Comparison of ENCODE assay signal across 21 mouse cellular contexts in the genomic region with DNA sequence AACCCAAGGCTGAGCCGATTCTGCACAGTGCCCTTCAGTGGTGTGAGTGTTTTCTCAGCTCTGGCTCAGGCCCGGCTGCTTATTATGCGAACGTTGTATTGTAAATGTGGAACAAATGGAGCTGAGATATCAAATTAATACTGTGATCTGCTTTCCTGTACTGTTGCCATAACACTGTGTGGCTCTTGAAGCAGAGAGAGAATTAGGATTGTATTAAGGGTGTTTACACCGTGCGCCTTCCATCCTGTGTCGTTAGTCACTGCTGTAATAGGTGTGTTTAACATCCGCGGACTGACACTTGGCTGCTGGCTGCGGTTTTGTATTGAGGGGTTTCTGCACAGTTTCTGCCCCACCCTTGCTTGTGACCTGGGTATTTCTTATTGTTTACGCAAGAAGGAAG.
DNase-seq lines count a peak whose midpoint lies in the region; ATAC-seq and TF ChIP-seq lines count a peak whose summit lies in the region.
"Had no signal": no experiment of that assay in that cellular context is flagged by ENCODE, and none has a peak within 500 bp of the region (broad histone marks: within the 10 kb centered on the region; RNA-seq: fewer than 3 reads in every experiment).

No protein-coding gene starts in this region.

- H3K27ac ChIP-seq in heart, embryonic 10.5 days: no peak overlapping the region
- H3K27ac ChIP-seq in lung, embryonic 14.5 days (ENCODE audit: low read depth): no peak overlapping the region
- H3K27ac ChIP-seq: limb, embryonic 15.5 days; liver, embryonic 15.5 days; stomach, embryonic 15.5 days had no signal

- no peaks in the 10 kb centered on the region for H3K9me3 ChIP-seq in heart, embryonic 10.5 days
- H3K9me3 ChIP-seq in lung, embryonic 14.5 days (ENCODE audit: low read depth, low read length): no peaks in the 10 kb centered on the region
- H3K9me3 ChIP-seq: limb, embryonic 15.5 days; liver, embryonic 15.5 days; megakaryocyte, embryonic 14.5 days; stomach, embryonic 15.5 days had no signal

- no peaks in the 10 kb centered on the region for H3K27me3 ChIP-seq in heart, embryonic 10.5 days (ENCODE audit: insufficient read depth, poor library complexity, severe bottlenecking)
- H3K27me3 ChIP-seq in lung, embryonic 14.5 days (ENCODE audit: insufficient read depth, low read length): no peaks in the 10 kb centered on the region
- H3K27me3 ChIP-seq: limb, embryonic 15.5 days; liver, embryonic 15.5 days; stomach, embryonic 15.5 days had no signal

- DNase-seq in heart, embryonic 10.5 days (ENCODE audit: low spot score): peak; percentile 16
- DNase-seq in heart, adult 11 months: no peak
- no peak for DNase-seq in lung, embryonic 14.5 days
- DNase-seq in lung, postnatal 4 days: no peak
- peak; percentile 28 for DNase-seq in testis, postnatal 10 days (ENCODE audit: low spot score)
- DNase-seq in testis, postnatal 14 days (ENCODE audit: low spot score): no peak
- no peak for DNase-seq in urinary bladder, postnatal 4 days (ENCODE audit: low spot score in 2 of 2)
- DNase-seq: adrenal gland, adult 2 months; cerebellum, adult 8-10 months; gastrocnemius, postnatal 10 days; heart, adult 18-20 months; heart, postnatal 36 days; kidney, adult 11 months; kidney, postnatal 25 days; lung, postnatal 14 days; right cerebral cortex, postnatal 25 days had no signal

- H3K4me3 ChIP-seq in heart, embryonic 10.5 days: no peak overlapping the region
- H3K4me3 ChIP-seq in lung, embryonic 14.5 days (ENCODE audit: low read depth, low read length): no peak overlapping the region
- H3K4me3 ChIP-seq: erythroblast, embryonic 14.5 days; limb, embryonic 15.5 days; liver, embryonic 15.5 days; megakaryocyte, embryonic 14.5 days; stomach, embryonic 15.5 days had no signal

- TF ChIP-seq CTCF in lung, embryonic 14.5 days (IDR thresholded peaks at IDR 0.05; ENCODE audit: low read depth): no peak

- ATAC-seq in lung, embryonic 14.5 days (ENCODE audit: insufficient read depth): peak; percentile 29; the same call in 1 of the 2 replicates

- 88% methylated on average over 11 of the region's 11 CpGs for WGBS in heart, embryonic 10.5 days
- 56% methylated on average over 11 of the region's 11 CpGs for WGBS in lung, embryonic 14.5 days

- H3K36me3 ChIP-seq in heart, embryonic 10.5 days: no peaks in the 10 kb centered on the region
- H3K36me3 ChIP-seq in lung, embryonic 14.5 days (ENCODE audit: insufficient read depth): no peaks in the 10 kb centered on the region
- H3K36me3 ChIP-seq: limb, embryonic 15.5 days; liver, embryonic 15.5 days; stomach, embryonic 15.5 days had no signal

- H3K4me2 ChIP-seq in lung, embryonic 14.5 days: no peak overlapping the region
- H3K4me2 ChIP-seq: limb, embryonic 15.5 days; liver, embryonic 15.5 days; stomach, embryonic 15.5 days had no signal

- peaks cover 35% of the 10 kb centered on the region; the same call in 1 of the 2 replicates for H3K4me1 ChIP-seq in heart, embryonic 10.5 days
- H3K4me1 ChIP-seq in lung, embryonic 14.5 days (ENCODE audit: insufficient read depth): no peaks in the 10 kb centered on the region
- H3K4me1 ChIP-seq: limb, embryonic 15.5 days; liver, embryonic 15.5 days; stomach, embryonic 15.5 days had no signal

- H3K9ac ChIP-seq in lung, embryonic 14.5 days: no peak overlapping the region
- H3K9ac ChIP-seq: limb, embryonic 15.5 days; liver, embryonic 15.5 days; stomach, embryonic 15.5 days had no signal

Comparison
In these comparisons a context has a peak if more than half of its experiments do, and no peak if none do; other contexts are left out.
1. DNase-seq: peak in heart, embryonic 10.5 days (single experiment) and testis, postnatal 10 days (single experiment); none in heart, adult 11 months (single experiment), lung, embryonic 14.5 days (single experiment), lung, postnatal 4 days (0 of 2), testis, postnatal 14 days (single experiment) and urinary bladder, postnatal 4 days (0 of 2).